Mouse (Mus musculus) liver, postnatal 0 days (tissue): Measurements from ENCODE around the gene Preb. TPM values are rescaled to one million over a fixed set of nuclear protein-coding genes. Genes with fewer than 3 reads are reported as not detected.

ENCODE experiments used
- ATAC-seq: fragments of 200-750 bp; cut with Nextera tagmentation; 2 replicates; pipeline ENCODE4 v1.8.0; 2017; ENCODE audit warnings: mild to moderate bottlenecking, moderate library complexity
- DNase-seq: peaks from one replicate; pipeline ENCODE4 v3.0.0-alpha.2; 2016
- H3K27ac ChIP-seq: fragments of 300-500 bp; sonication (generic); 2 replicates; pipeline ENCODE4 v1.5.1; 2014; ENCODE audit warnings: antibody characterized with exemption, moderate library complexity, mild to moderate bottlenecking, low read depth
- H3K27me3 ChIP-seq: fragments of 300-500 bp; sonication (generic); 2 replicates; pipeline ENCODE4 v1.6.1; 2014; ENCODE audit warnings: low read length, control low read depth, mixed read lengths; ENCODE audit not compliant: insufficient read depth
- H3K36me3 ChIP-seq: fragments of 300-500 bp; sonication (generic); replicated peaks from 2 replicates; pipeline ENCODE4 v1.6.1; 2014; ENCODE audit warnings: mild to moderate bottlenecking, control low read depth, low read length, moderate library complexity, mixed read lengths; ENCODE audit not compliant: insufficient read depth
- H3K4me1 ChIP-seq: fragments of 300-500 bp; sonication (generic); 2 replicates; pipeline ENCODE4 v1.6.1; 2014; ENCODE audit warnings: antibody characterized with exemption, mild to moderate bottlenecking, control low read depth; ENCODE audit not compliant: insufficient read depth
- H3K4me2 ChIP-seq: fragments of 300-500 bp; sonication (generic); 2 replicates; pipeline ENCODE4 v1.6.1; 2014; ENCODE audit warnings: low read depth, mild to moderate bottlenecking, low read length, moderate library complexity, mixed read lengths
- H3K4me3 ChIP-seq: fragments of 300-500 bp; sonication (generic); 2 replicates; pipeline ENCODE4 v1.5.1; 2014; ENCODE audit warnings: low read depth, low read length
- H3K9ac ChIP-seq: fragments of 300-500 bp; sonication (generic); replicated peaks from 2 replicates; pipeline ENCODE4 v1.6.1; 2014; ENCODE audit warnings: mild to moderate bottlenecking, moderate library complexity
- H3K9me3 ChIP-seq: fragments of 300-500 bp; sonication (generic); 2 replicates; pipeline ENCODE4 v1.6.1; 2016; ENCODE audit warnings: mild to moderate bottlenecking, control low read depth, low read length, mixed read lengths
- CTCF ChIP-seq: sonication (generic); IDR thresholded peaks from 2 replicates; pipeline ENCODE4 v1.5.1; 2016; ENCODE audit warnings: antibody characterized with exemption, low read depth
- EP300 ChIP-seq: IDR thresholded peaks from 2 replicates; pipeline ENCODE4 v1.6.1; 2016; ENCODE audit warnings: antibody characterized with exemption, low read depth, mild to moderate bottlenecking
- WGBS: fragments of 180-500 bp; shearing (Covaris S2); extraction: QIAGEN DNeasy Blood & Tissue Kit; methylation state at CpG from one replicate; pipeline ENCODE4 v1.1.7; 2014; ENCODE audit not compliant: insufficient replicate concordance; 5-methylcytosine and 5-hydroxymethylcytosine counted together
- polyA plus RNA-seq: library from polyadenylated mRNA; unstranded; fragments of >200 nt; fragmentation: Nextera tagmentation; extraction: Ambion mirVana; gene quantifications from 2 replicates; pipeline ENCODE4 v1.2.1, GENCODE M21; 2015

Gene Preb
- polyA plus RNA-seq, 1 experiment from 2014 or later: 80.6 TPM

DNA sequence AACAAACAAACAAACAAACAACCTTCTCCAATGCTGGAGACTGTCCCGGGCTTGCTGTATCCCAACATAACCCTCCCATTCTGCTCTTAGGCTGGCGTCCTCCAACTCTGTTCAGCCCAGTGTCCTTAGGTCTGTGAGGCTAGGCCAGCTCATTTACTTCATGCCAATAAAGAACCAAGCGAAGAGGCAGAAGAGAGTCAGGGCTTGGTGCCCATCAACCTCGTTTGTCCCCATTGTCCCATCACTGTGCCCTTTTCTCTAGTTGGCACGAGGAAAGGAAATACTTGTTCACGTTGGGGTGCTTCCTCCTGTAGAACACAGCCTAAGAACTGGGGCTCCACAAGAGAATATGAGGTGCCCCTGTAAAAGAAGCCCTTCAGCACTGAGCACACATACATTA, 8.5 kb downstream of the Preb start:
- DNase-seq (no peak), ATAC-seq (no peak)
- H3K4me3 ChIP-seq: no peak overlapping the region
- no peak overlapping the region for H3K27ac ChIP-seq
- H3K9me3 ChIP-seq: no peaks in the 10 kb centered on the region
- 67% methylated on average over 6 of the region's 6 CpGs for WGBS
- no peaks in the 10 kb centered on the region for H3K27me3 ChIP-seq
- H3K9ac ChIP-seq: no peak overlapping the region
- no peak for TF ChIP-seq CTCF
- no peak for TF ChIP-seq EP300
- peaks cover 13% of the 10 kb centered on the region for H3K4me1 ChIP-seq
- no peak overlapping the region for H3K4me2 ChIP-seq
- H3K36me3 ChIP-seq: peaks cover 38% of the 10 kb centered on the region

DNA sequence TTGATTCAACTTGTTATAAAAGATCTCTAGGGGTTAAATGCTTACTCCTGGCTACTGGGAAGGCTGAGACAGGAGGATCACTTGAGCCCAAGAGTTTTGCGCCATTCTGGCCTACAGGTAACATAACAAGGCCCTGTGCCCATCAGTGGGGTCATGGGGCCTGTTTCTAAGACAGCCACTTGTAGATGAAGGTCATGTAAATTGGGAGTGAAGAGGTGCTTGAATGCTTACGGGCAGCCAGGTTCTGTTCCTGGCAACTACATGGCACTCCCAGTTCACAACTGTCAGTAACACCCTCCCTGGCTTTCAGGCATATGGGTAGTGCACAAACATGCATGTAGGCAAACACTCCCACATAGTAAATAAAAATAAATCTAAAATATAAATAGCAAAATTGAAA, 9.2 kb downstream of the Preb start:
- 88% methylated on average over 2 of the region's 2 CpGs for WGBS
- Histone ChIP-seq H3K4me2 (peak overlapping the region; percentile 88), H3K4me3 (no peak overlapping the region), H3K27ac (no peak overlapping the region), H3K9me3 (no peaks in the 10 kb centered on the region), H3K36me3 (peaks cover 36% of the 10 kb centered on the region), H3K9ac (no peak overlapping the region), H3K4me1 (peaks cover 13% of the 10 kb centered on the region), H3K27me3 (no peaks in the 10 kb centered on the region)
- DNase-seq (no peak), ATAC-seq (no peak)
- no peak for TF ChIP-seq EP300
- TF ChIP-seq CTCF: no peak

DNA sequence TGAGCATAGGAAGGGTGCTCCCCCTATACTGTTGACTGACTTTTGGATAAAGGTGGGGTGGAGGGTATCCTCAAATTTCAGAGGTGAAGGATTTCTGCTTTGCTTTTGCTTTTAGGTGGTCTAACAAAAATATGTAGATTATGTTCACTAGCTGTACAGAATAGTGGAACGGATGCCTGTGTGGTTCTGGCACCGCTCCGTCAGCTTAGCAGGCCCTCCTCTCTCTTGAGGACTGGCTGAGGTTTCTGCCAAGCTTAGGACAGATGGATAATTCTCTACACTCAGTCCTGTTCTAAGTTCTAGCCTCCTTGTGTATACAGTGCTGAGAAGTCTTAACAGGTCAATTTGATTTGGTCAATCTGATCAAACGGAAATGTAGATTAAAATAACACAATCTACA, 9.7 kb downstream of the Preb start:
- peak overlapping the region; percentile 88 for H3K4me2 ChIP-seq
- H3K27ac ChIP-seq: peak overlapping the region; percentile 86

DNA sequence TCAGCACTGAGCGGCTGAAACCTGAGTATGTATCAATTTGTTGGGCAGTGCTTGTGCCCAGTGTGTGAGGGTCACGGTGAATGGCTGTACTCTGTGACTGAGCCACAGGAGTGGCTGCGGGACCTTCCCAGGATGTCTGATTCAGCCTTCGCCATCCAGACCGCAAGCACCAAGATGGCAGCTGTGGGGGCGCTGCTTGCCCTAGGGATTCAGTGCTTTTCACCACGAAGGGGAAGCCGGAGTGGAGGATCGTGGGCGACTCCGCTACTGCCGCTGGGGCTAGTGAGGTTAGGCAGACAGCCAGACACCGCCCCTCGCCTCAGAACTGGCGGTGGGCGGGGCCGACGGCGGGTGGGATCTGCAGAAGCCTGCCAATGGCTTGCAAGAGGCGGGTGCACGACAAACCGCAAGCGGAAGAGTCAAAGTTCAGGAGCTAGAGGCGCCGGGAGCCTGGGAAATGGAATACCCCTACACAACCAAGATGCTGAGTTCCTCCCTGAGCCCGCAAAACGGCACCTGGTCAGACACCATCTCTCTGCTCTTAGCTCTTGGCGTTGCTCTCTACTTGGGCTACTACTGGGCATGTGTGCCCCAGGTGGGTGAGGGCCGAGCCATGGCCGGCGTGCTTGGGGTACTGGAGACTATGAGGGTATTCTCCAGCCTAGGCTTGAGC, 10.4 kb downstream of the Preb start:
- Histone ChIP-seq H3K9ac (peak overlapping the region; percentile 69), H3K4me2 (peak overlapping the region; percentile 88), H3K27me3 (no peaks in the 10 kb centered on the region), H3K4me3 (peak overlapping the region; percentile 69), H3K36me3 (peaks cover 24% of the 10 kb centered on the region), H3K4me1 (peaks cover 13% of the 10 kb centered on the region), H3K9me3 (no peaks in the 10 kb centered on the region), H3K27ac (peak overlapping the region; percentile 86)
- peak; percentile 94 for DNase-seq
- peak; percentile 88 for ATAC-seq
- under 1% methylated on average over 31 of the region's 31 CpGs for WGBS
- TF ChIP-seq EP300 (no peak), CTCF (peak; percentile 42)

More for the DNA sequence above, 9.7 kb downstream of the Preb start:
- no peak for DNase-seq
- Histone ChIP-seq H3K36me3 (peaks cover 31% of the 10 kb centered on the region), H3K9ac (peak overlapping the region; percentile 69), H3K9me3 (no peaks in the 10 kb centered on the region), H3K4me3 (peak overlapping the region; percentile 69), H3K27me3 (no peaks in the 10 kb centered on the region), H3K4me1 (peaks cover 13% of the 10 kb centered on the region)
- 54% methylated on average over 4 of the region's 4 CpGs for WGBS
- TF ChIP-seq EP300: no peak
- no peak for TF ChIP-seq CTCF
- 0 out of 2 replicates have a peak, but pooled peaks have one; percentile 5 for ATAC-seq

DNA sequence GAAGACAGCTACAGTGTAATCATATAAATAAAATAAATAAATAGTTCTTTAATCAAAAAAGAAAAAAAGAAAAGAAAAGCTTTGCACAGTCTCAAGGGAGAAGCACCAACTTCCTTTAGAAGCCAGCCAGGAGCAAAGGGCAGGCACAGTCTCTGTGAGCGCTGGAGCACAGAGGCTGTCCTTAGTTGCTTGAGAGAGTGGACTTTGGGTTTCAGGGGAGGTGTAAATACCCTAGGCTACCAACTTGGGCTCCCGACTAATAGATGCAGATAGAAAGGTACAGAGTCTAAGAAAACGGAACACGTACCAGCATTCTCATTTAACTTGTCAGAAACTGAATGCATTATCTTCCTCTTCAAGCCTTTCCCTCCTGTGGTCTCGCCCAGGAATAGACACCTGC, 11.5 kb downstream of the Preb start:
- Histone ChIP-seq H3K4me1 (peaks cover 13% of the 10 kb centered on the region), H3K27ac (no peak overlapping the region), H3K9me3 (no peaks in the 10 kb centered on the region), H3K4me2 (no peak overlapping the region), H3K9ac (no peak overlapping the region), H3K36me3 (peaks cover 13% of the 10 kb centered on the region), H3K4me3 (no peak overlapping the region), H3K27me3 (no peaks in the 10 kb centered on the region)
- WGBS: 63% methylated on average over 5 of the region's 5 CpGs
- no peak for DNase-seq
- no peak for TF ChIP-seq CTCF
- TF ChIP-seq EP300: no peak
- ATAC-seq: no peak

DNA sequence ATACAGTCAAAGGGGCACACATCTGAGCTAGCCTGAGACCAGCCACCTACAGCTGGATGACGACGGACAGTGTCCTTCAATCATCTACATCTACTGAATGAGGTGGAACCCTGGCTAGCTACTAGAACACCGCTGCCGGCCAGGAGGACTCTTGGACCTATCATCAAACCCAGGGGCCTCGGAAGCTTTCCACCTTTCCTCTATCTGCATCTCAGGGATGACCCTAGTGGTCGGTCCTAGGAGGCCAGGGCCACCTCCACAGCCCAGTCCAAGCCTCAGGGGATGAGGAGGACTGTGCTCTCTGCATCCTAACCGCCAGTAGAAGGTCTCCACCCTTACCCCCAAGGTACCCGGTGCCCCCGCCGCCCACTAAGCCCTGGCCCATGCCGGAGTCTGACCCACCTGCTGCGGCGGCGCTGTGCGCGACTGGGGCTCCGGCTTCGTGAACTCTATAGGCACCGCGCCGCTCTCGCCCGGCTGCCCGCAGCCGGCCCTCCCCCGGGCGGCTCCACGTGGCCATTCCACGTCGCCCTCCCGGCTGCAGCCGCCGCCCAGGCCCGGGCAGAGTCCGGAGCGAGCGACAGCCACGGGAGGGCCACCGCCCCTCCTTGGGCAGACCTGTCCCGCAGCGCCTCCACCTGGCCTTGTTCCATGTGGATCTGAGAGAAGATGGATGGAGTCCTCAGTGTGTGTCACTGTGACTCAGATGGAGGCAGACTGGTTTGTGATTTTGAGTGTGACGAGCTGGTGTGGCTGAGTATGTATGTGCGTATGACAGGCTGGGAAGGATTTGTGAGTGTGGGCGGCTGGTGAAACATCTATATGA, 15.0 kb downstream of the Preb start, which contains the start of gene Cgref1:
Gene Cgref1, minus strand, starts transcription at position 636 of the 826 bp plus-strand sequence.
- Histone ChIP-seq H3K4me2 (peak within 1 kb of the TSS; percentile 71), H3K4me3 (peak within 1 kb of the TSS; percentile 41), H3K9me3 (no peaks in the 10 kb centered on the region), H3K27me3 (no peaks in the 10 kb centered on the region), H3K36me3 (no peaks in the 10 kb centered on the region), H3K4me1 (peaks cover under 1% of the 10 kb centered on the region; the same call in 1 of the 2 replicates), H3K27ac (no peak within 1 kb of the TSS), H3K9ac (peak within 1 kb of the TSS; percentile 56)
- DNase-seq: peak; percentile 79
- peak; percentile 64 for ATAC-seq
- peak; percentile 68 for TF ChIP-seq CTCF
- no peak for TF ChIP-seq EP300
- 9% methylated on average over 39 of the region's 44 CpGs for WGBS
